ENCODE assay signal across 8 mouse cellular contexts in the genomic region with DNA sequence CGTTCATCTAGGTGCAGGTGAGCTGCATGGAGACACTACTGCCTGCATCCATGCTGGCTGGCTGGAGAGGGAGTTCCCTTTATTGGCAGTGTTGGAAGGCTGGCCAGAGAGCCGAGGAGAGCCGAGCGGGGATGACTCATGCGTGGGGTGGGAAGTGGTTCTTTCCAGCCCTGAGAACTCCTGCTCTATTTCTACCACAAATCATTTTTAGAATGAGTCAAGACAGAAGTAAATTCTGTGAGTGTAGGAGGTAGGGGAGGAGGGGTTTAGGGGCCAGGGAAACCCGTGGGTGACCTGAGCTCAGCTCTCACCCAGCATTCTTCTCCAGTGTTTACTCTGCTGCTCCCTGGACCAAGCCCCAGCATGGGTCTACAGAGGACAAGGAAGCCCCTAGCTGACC.
DNase-seq lines count a peak whose midpoint lies in the region; ATAC-seq and TF ChIP-seq lines count a peak whose summit lies in the region.

No protein-coding gene starts in this region.

- H3K9me3 ChIP-seq in heart, embryonic 11.5 days (replicated peaks; ENCODE audit: control insufficient read depth, low read length) = no peaks in the 10 kb centered on the region
- H3K9me3 ChIP-seq in hindbrain, embryonic 16.5 days (ENCODE audit: control insufficient read depth, low read length) = no peaks in the 10 kb centered on the region
- no peaks in the 10 kb centered on the region for H3K9me3 ChIP-seq in forebrain, embryonic 11.5 days (ENCODE audit: control insufficient read depth, low read length)

- no peak overlapping the region for H3K4me2 ChIP-seq in heart, embryonic 11.5 days
- H3K4me2 ChIP-seq in myocyte (ENCODE audit: low read depth) = peak overlapping the region; percentile 27
- no peak overlapping the region for H3K4me2 ChIP-seq in hindbrain, embryonic 16.5 days (ENCODE audit: low read length)
- no peak overlapping the region for H3K4me2 ChIP-seq in forebrain, embryonic 11.5 days (ENCODE audit: low read depth, low read length, severe bottlenecking)

- no peak for ATAC-seq in heart, embryonic 11.5 days (replicated peaks; ENCODE audit: insufficient number of reproducible peaks, low FRiP score, low TSS enrichment)
- no peak for ATAC-seq in hindbrain, embryonic 16.5 days
- ATAC-seq in forebrain, embryonic 11.5 days (replicated peaks; ENCODE audit: low FRiP score) = no peak

- H3K79me2 ChIP-seq in myocyte (ENCODE audit: control insufficient read depth, insufficient read depth) = no peaks in the 10 kb centered on the region

- no peaks in the 10 kb centered on the region for H3K36me3 ChIP-seq in heart, embryonic 11.5 days (ENCODE audit: control insufficient read depth, insufficient read depth, low read length)
- H3K36me3 ChIP-seq in myocyte (ENCODE audit: control insufficient read depth, insufficient read depth) = no peaks in the 10 kb centered on the region
- no peaks in the 10 kb centered on the region for H3K36me3 ChIP-seq in hindbrain, embryonic 16.5 days (ENCODE audit: control insufficient read depth, insufficient read depth, low read length)
- no peaks in the 10 kb centered on the region for H3K36me3 ChIP-seq in forebrain, embryonic 11.5 days (ENCODE audit: control insufficient read depth, insufficient read depth, low read length)

- H3K27me3 ChIP-seq in heart, embryonic 11.5 days (ENCODE audit: control insufficient read depth, insufficient read depth, low read length) = peaks cover 2% of the 10 kb centered on the region; the same call in 1 of the 2 replicates
- H3K27me3 ChIP-seq in myocyte (ENCODE audit: control insufficient read depth, insufficient read depth, insufficient read length) = no peaks in the 10 kb centered on the region
- no peaks in the 10 kb centered on the region for H3K27me3 ChIP-seq in hindbrain, embryonic 16.5 days (replicated peaks; ENCODE audit: control insufficient read depth, insufficient read depth, low read length)
- no peaks in the 10 kb centered on the region for H3K27me3 ChIP-seq in forebrain, embryonic 11.5 days (ENCODE audit: control insufficient read depth, insufficient read depth, low read length)

- peak; percentile 14 for DNase-seq in heart, adult 8-10 months (ENCODE audit: low spot score)
- peak; percentile 48 to 64 for DNase-seq in adrenal gland, adult 18-20 months (ENCODE audit: low spot score in 2 of 2)
- peak; percentile 81 to 84 for DNase-seq in frontal cortex, postnatal 36 days (ENCODE audit: low spot score in 2 of 2)
- DNase-seq in spleen, adult 12 weeks (ENCODE audit: low spot score) = no peak
- no peak for DNase-seq in forebrain, embryonic 11.5 days (ENCODE audit: low spot score)

- 47% methylated on average over 6 of the region's 6 CpGs for whole genome bisulfite sequencing in heart, embryonic 11.5 days (ENCODE audit: insufficient replicate concordance)
- 78% methylated on average over 6 of the region's 6 CpGs for WGBS in hindbrain, embryonic 16.5 days
- 83% methylated on average over 6 of the region's 6 CpGs for WGBS in forebrain, embryonic 11.5 days

- H3K4me3 ChIP-seq in heart, embryonic 11.5 days (ENCODE audit: low read depth, low read length) = no peak overlapping the region
- H3K4me3 ChIP-seq in myocyte = no peak overlapping the region
- H3K4me3 ChIP-seq in hindbrain, embryonic 16.5 days (ENCODE audit: low read length) = no peak overlapping the region
- no peak overlapping the region for H3K4me3 ChIP-seq in forebrain, embryonic 11.5 days (ENCODE audit: low read depth, low read length)

- no peak for TF ChIP-seq POLR2A in myocyte (IDR thresholded peaks at IDR 0.05; ENCODE audit: insufficient read length, low read depth)

- H3K27ac ChIP-seq in heart, embryonic 11.5 days (ENCODE audit: low read depth, low read length) = no peak overlapping the region
- H3K27ac ChIP-seq in hindbrain, embryonic 16.5 days (ENCODE audit: low read depth, low read length) = no peak overlapping the region
- H3K27ac ChIP-seq in forebrain, embryonic 11.5 days (ENCODE audit: low read depth, low read length) = no peak overlapping the region

- no peak overlapping the region for H3K9ac ChIP-seq in heart, embryonic 11.5 days (ENCODE audit: low read depth, low read length)
- no peak overlapping the region for H3K9ac ChIP-seq in hindbrain, embryonic 16.5 days (ENCODE audit: low read depth, low read length)
- H3K9ac ChIP-seq in forebrain, embryonic 11.5 days (ENCODE audit: low read length) = no peak overlapping the region

- no peak overlapping the region for H3ac ChIP-seq in myocyte (ENCODE audit: control insufficient read depth, insufficient read length)

- no peaks in the 10 kb centered on the region for H3K4me1 ChIP-seq in heart, embryonic 11.5 days (ENCODE audit: control insufficient read depth, insufficient read depth, low read length)
- H3K4me1 ChIP-seq in hindbrain, embryonic 16.5 days (ENCODE audit: control insufficient read depth, insufficient read depth, low read depth, low read length) = no peaks in the 10 kb centered on the region
- H3K4me1 ChIP-seq in forebrain, embryonic 11.5 days (replicated peaks; ENCODE audit: control insufficient read depth, insufficient read depth, low read length) = no peaks in the 10 kb centered on the region

TF ChIP-seq in myocyte, 11 proteins besides CTCF, POLR2A, EP300 and RAD21:
- no peak for TF ChIP-seq TCF3 (IDR thresholded peaks at IDR 0.05; ENCODE audit: insufficient read length, low read depth)
- no peak for TF ChIP-seq TCF12 (IDR thresholded peaks at IDR 0.05; ENCODE audit: insufficient read depth, poor library complexity, severe bottlenecking)
- no peak for TF ChIP-seq MAX (IDR thresholded peaks at IDR 0.05; ENCODE audit: low read depth)

Comparison
In these comparisons a context has a peak if more than half of its experiments do, and no peak if none do; other contexts are left out.
1. DNase-seq: peak in heart, adult 8-10 months (single experiment), adrenal gland, adult 18-20 months (2 of 2) and frontal cortex, postnatal 36 days (2 of 2); none in spleen, adult 12 weeks (single experiment) and forebrain, embryonic 11.5 days (single experiment).